Mouse (Mus musculus): ENCODE measurements around the gene Nrbp1. TPM values are rescaled to one million over a fixed set of nuclear protein-coding genes. Genes with fewer than 3 reads are reported as not detected.
A peak's percentile ranks its signal among the peaks of the same experiment; 100 is the strongest.
"Not testable (repeated sequence)": the region's sequence is repeated elsewhere in the genome, so short reads cannot be mapped to it uniquely, and the experiment has no call there.

Gene Nrbp1
- polyA plus RNA-seq, 1 experiment from 2014 or later, result 169 TPM

DNA sequence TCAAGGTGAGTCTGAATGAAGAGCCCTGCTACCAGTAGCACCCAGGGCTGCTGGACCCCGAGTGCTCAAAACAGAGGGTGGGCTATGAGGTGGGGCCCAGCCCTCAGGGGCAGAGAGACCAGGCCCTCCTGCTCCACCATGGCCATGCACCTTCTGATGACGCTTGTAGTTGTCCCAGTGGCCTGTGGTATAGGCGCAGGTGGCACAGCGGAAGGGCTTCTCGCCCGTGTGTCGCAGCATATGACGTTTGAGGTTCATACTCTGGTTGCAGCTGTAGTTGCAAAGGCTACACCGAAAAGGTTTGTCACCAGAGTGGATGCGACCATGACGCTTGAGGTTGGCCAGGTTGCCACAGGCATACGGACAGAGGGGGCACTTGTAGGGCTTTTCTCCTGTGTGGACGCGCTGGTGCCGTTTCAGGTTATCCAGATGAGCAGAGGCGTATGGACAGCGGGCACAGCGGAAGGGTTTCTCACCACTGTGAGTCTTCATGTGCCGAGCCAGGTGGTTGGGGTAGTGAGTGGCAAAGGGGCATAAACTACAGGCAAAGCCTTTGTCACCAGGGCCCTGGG, 41.3 kb upstream of the Nrbp1 start:
- Histone ChIP-seq H3K4me1 (peaks cover 30% of the 10 kb centered on the region), H3K9ac (no peak overlapping the region), H3K9me3 (peaks cover 4% of the 10 kb centered on the region), H3K27ac (no peak overlapping the region), H3K4me2 (no peak overlapping the region), H3K36me3 (replicated peaks) (peaks cover 72% of the 10 kb centered on the region), H3K4me3 (no peak overlapping the region), H3K27me3 (replicated peaks) (no peaks in the 10 kb centered on the region)
- ATAC-seq (replicated peaks), result no peak
- WGBS, result 94% methylated on average over 19 of the region's 19 CpGs

DNA sequence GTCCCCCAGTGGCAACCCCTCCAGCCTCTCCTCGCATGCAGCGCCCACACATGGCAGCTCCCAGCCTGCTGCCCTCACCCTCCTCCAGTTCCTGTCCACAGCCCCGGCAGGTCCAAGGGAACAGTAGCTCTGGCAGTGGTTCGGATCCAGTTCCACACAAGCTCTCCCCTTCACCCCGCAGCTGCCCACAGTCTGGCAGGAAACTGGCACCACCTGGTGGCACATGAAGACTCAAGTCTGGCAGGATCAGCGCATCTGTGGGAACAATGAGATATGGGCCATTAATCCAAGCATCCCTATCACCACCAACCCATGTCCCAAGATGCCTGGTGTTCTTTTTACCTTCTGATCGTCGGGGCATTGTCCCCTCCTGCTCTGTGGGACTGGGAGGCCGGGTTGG, 40.8 kb upstream of the Nrbp1 start:
- no peak for ATAC-seq (replicated peaks)
- Histone ChIP-seq H3K4me3 (0 out of 2 replicates have a peak overlapping the region, but pooled peaks have one; percentile 4), H3K27ac (no peak overlapping the region), H3K27me3 (replicated peaks) (no peaks in the 10 kb centered on the region), H3K4me2 (no peak overlapping the region), H3K36me3 (replicated peaks) (peaks cover 73% of the 10 kb centered on the region), H3K9me3 (peaks cover 4% of the 10 kb centered on the region), H3K9ac (no peak overlapping the region), H3K4me1 (peaks cover 27% of the 10 kb centered on the region)
- WGBS, result 85% methylated on average over 9 of the region's 9 CpGs

DNA sequence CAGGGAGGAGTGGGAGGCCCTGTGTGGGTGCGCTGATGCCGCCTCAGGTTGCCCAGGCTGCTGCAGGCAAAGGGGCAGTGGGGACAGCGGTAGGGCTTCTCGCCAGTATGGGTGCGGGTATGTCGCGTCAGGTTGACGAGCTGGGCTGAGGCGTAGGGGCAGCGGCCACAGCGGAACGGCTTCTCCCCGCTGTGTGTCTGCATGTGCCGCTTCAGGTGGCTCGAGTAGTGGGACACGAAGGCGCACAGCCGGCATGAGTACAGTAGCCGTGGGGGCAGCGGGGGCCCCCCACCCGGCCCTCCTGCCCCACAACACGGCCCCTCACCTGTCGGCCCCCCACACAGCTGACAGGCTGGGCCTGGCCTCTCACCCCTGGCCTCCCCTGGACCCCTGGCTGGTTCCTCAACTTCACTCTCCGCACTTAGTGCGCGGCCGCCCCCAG, 40.3 kb upstream of the Nrbp1 start:
- ATAC-seq (replicated peaks), result no peak
- peak overlapping the region; percentile 64 for H3K4me2 ChIP-seq
- H3K4me1 ChIP-seq, result peaks cover 27% of the 10 kb centered on the region
- H3K9me3 ChIP-seq, result peaks cover 4% of the 10 kb centered on the region
- WGBS, result 92% methylated on average over 27 of the region's 27 CpGs
- no peak overlapping the region for H3K27ac ChIP-seq
- peaks cover 74% of the 10 kb centered on the region for H3K36me3 ChIP-seq (replicated peaks)
- H3K9ac ChIP-seq, result no peak overlapping the region
- no peaks in the 10 kb centered on the region for H3K27me3 ChIP-seq (replicated peaks)
- 0 out of 2 replicates have a peak overlapping the region, but pooled peaks have one; percentile 4 for H3K4me3 ChIP-seq

DNA sequence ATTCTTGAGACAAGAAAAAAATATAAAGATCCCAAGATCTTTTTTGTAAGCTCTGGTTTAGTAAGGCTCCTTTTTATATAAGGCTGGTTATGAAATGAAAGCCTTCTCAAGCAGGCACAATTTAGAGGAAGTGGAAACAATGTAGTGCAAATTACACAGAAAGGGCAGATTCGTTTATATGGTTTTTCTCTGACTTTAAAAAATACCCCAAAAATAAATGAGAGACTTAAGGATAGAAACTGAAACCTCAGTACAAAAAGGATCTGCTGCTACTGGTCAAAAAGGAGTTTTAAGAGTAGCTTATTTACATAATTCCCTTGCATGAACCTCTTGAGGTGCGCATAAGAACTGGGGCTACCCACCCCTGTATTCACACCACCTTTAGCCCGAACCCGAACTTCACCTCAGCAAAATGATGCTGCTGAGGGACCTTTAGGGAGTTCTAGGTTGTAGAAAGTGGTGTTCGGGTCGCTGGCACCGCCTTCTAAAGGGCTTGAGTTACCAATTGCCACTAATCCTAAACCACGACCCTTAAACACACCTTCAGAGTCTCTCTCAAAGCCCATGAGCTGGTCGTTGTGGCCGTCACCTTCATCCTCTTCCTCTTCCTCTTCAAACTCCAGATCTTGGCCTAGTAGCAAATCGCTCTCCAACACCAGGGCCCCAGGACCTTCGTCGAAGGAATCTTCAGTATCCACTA, 39.5 kb upstream of the Nrbp1 start:
- no peak for ATAC-seq (replicated peaks)
- Histone ChIP-seq H3K4me1 (peaks cover 27% of the 10 kb centered on the region), H3K27ac (peak overlapping the region; percentile 85), H3K9ac (peak overlapping the region; percentile 92), H3K9me3 (peaks cover 4% of the 10 kb centered on the region), H3K27me3 (replicated peaks) (no peaks in the 10 kb centered on the region), H3K36me3 (replicated peaks) (peaks cover 71% of the 10 kb centered on the region), H3K4me2 (peak overlapping the region; percentile 64), H3K4me3 (peak overlapping the region; percentile 92)
- WGBS, result 19% methylated on average over 13 of the region's 13 CpGs

DNA sequence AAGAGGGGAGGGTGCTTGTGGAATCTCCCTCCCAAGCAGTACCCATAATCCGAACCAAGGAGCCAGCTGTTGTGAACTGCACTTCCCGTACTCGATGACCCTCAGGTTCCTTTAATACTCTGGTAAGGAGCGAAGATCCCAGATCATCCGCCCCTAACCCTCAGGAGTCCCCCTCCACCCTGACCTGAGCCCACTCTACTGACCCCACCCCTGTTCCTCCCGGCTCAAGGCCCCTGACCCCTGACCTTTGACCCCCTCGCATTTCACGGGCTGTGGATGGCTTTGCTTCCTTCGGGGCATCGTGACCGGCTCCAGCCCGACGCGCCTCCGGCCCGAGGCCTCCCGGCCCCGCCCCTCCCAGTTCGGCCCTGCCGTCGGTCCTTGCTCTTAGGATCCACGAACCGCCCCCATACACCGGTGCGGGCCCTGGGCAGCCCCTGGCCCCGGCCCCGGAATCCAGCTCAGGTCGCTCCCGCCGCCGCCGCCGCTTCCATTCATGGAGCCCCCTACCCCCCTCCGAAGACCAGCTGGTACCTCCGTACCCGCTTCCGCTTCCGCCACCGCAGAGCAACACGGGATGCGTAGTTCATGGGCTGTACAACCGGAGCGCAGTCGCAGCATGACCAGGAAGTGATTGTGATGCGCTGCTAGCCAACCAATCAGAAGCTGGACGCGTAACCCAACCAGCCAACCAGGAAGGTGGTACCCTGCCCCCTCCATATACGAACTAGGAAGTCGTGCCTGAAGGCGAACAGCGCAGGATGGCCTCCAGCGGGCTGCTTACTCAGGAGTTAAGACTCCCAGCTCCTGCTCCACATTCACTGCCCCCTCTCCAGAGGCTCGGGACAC, 38.7 kb upstream of the Nrbp1 start, which contains the start of gene Zfp513:
Gene Zfp513, minus strand, starts transcription at position 562 of the 849 bp plus-strand sequence.
- peaks cover 70% of the 10 kb centered on the region for H3K36me3 ChIP-seq (replicated peaks)
- no peaks in the 10 kb centered on the region for H3K27me3 ChIP-seq (replicated peaks)
- peak within 1 kb of the TSS; percentile 64 for H3K4me2 ChIP-seq
- peak within 1 kb of the TSS; percentile 85 for H3K27ac ChIP-seq
- ATAC-seq (replicated peaks), result peak; percentile 97
- peak within 1 kb of the TSS; percentile 92 for H3K4me3 ChIP-seq
- peaks cover 4% of the 10 kb centered on the region for H3K9me3 ChIP-seq
- H3K4me1 ChIP-seq, result peaks cover 27% of the 10 kb centered on the region
- WGBS, result under 1% methylated on average over 53 of the region's 53 CpGs
- peak within 1 kb of the TSS; percentile 92 for H3K9ac ChIP-seq

DNA sequence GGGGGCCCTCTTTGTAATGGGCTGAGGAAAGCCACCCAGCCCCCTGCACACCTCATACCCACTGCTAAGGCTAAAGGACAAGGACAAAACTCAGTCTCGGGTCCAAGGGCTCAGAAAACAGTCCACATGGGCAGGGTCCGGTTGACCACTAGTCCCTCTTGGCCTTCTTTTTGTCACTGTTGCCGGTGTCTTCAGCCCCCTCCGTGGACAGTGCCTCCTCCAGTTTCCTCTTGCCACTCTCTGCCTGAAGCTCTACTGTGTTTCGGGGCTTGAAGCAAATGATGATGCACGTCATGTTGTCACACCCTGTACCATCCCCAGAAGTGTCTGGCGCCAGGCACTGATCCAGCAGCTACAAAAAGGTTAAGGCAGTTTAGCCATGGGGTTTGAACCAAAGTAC, 37.7 kb upstream of the Nrbp1 start:
- Histone ChIP-seq H3K27ac (peak overlapping the region; percentile 81), H3K36me3 (replicated peaks) (peaks cover 65% of the 10 kb centered on the region), H3K4me3 (peak overlapping the region; percentile 92), H3K9ac (no peak overlapping the region), H3K4me1 (peaks cover 27% of the 10 kb centered on the region), H3K9me3 (peaks cover 4% of the 10 kb centered on the region), H3K27me3 (replicated peaks) (no peaks in the 10 kb centered on the region), H3K4me2 (peak overlapping the region; percentile 64)
- 83% methylated on average over 7 of the region's 7 CpGs for WGBS
- no peak for ATAC-seq (replicated peaks)

DNA sequence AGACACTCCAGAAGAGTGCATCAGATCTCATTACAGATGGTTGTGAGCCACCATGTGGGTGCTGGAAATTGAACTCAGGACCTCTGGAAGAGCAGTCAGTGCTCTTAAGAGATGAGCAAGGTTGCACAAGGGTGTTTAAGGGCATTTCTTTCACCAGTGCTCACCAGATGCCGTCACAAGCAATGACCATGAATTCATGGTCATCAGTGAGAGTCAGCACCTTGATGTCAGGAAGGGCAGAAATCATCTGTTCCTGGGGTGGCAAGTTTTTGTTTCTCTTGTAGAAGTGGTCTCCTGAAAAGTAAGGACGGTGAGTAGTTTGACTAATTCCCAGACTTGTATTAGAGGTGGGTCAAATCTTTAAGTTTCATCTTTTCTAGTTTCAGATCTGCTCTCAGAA, 36.8 kb upstream of the Nrbp1 start:
- H3K27ac ChIP-seq, result no peak overlapping the region
- H3K36me3 ChIP-seq (replicated peaks), result peaks cover 56% of the 10 kb centered on the region
- H3K4me2 ChIP-seq, result no peak overlapping the region
- no peak overlapping the region for H3K4me3 ChIP-seq
- no peak overlapping the region for H3K9ac ChIP-seq
- H3K4me1 ChIP-seq, result peaks cover 27% of the 10 kb centered on the region
- peaks cover 4% of the 10 kb centered on the region for H3K9me3 ChIP-seq
- H3K27me3 ChIP-seq (replicated peaks), result no peaks in the 10 kb centered on the region
- WGBS, result 92% methylated on average over 2 of the region's 2 CpGs
- no peak for ATAC-seq (replicated peaks)

DNA sequence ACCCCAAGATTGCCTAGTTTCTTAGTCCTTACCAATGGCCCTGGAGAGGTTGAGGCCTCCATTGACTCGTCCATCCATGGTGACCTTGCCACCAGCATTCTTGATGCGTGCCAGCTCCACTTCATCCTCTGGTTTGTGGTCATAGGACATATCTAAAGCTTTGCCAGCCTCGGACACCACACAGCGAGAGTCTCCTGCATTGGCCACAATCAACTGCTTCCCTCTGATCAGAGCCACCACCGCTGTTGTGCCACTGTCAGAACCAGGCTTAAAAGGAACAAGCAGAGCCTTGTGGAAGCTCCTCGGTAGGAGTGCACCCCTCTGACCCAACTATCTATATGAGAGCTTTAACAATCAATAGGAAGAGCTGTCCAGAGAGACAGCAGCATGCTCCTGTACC, 36.2 kb upstream of the Nrbp1 start:
- WGBS, result 95% methylated on average over 6 of the region's 6 CpGs
- no peak for ATAC-seq (replicated peaks)
- H3K9ac ChIP-seq, result no peak overlapping the region

DNA sequence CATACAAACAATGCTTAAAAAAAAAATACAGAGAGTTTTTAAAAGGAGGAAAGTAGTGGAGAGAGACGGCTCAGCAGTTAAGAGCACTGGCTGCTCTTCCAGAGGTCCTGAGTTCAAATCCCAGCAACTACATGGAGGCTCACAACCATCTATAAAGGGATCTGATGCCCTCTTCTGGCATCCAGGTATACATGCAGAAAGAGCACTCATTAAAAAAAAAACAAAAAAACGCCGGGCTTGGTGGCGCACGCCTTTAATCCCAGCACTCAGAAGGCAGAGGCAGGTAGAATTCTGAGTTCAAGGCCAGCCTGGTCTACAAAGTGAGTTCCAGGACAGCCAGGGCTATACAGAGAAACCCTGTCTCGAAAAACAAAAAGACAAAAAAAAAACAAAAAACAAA, 24.1 kb upstream of the Nrbp1 start:
- H3K27ac ChIP-seq; H3K36me3 ChIP-seq (replicated peaks); H3K4me3 ChIP-seq; H3K4me2 ChIP-seq; H3K9ac ChIP-seq; ATAC-seq (replicated peaks); H3K27me3 ChIP-seq (replicated peaks); H3K9me3 ChIP-seq: not testable (repeated sequence)
- WGBS, result 88% methylated on average over 6 of the region's 6 CpGs
- H3K4me1 ChIP-seq, result peaks cover 18% of the 10 kb centered on the region

More for the DNA sequence above, 36.2 kb upstream of the Nrbp1 start:
- H3K4me3 ChIP-seq, result no peak overlapping the region
- H3K36me3 ChIP-seq (replicated peaks), result peaks cover 50% of the 10 kb centered on the region
- H3K27ac ChIP-seq, result no peak overlapping the region
- no peaks in the 10 kb centered on the region for H3K27me3 ChIP-seq (replicated peaks)
- no peak overlapping the region for H3K4me2 ChIP-seq
- peaks cover 4% of the 10 kb centered on the region for H3K9me3 ChIP-seq
- peaks cover 27% of the 10 kb centered on the region for H3K4me1 ChIP-seq

DNA sequence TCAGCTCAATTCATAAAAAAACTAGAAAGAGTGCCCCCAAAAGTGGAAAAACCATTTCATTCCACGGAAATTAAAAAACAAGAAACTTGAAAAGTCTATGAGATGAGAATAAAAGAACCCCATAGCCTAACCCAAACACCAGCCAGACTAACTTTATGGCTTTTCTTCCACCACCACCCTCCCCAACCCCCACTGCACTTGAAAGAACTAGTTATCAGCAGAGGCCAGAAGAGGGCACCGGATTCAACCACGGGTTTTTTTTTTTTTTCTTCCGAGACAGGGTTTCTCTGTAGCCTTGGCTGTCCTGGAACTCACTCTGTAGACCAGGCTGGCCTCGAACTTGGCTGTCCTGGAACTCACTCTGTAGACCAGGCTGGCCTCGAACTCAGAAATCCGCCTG, 22.4 kb upstream of the Nrbp1 start:
- no peak for ATAC-seq (replicated peaks)
- H3K4me1 ChIP-seq, result peaks cover 25% of the 10 kb centered on the region
- peak overlapping the region; percentile 64; the same call in 1 of the 2 replicates for H3K4me2 ChIP-seq
- 76% methylated on average over 7 of the region's 7 CpGs for WGBS
- H3K4me3 ChIP-seq, result no peak overlapping the region
- no peaks in the 10 kb centered on the region for H3K27me3 ChIP-seq (replicated peaks)
- no peaks in the 10 kb centered on the region for H3K9me3 ChIP-seq
- H3K36me3 ChIP-seq (replicated peaks), result no peaks in the 10 kb centered on the region
- H3K27ac ChIP-seq, result no peak overlapping the region
- no peak overlapping the region for H3K9ac ChIP-seq

DNA sequence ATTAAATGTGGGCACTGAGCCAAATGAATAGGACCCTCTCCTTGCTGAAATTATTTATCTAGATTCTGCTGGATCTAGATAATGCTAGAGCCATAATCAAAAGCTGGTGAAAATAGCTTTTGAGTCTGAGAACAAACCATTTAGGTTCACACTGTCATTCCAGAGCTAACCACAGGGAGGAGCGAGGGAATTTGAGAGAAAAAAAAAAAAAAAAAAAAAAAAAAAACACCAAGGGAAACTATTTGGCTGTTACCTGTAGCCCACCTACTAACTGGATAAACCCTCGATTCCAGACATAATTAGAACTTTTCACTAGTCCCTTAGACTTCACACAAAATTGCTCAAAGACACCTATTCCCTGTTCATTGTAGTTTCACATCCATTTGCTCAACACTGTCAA, 21.6 kb upstream of the Nrbp1 start:
- no peaks in the 10 kb centered on the region for H3K36me3 ChIP-seq (replicated peaks)
- peak overlapping the region; percentile 64 for H3K4me2 ChIP-seq
- H3K4me1 ChIP-seq, result peaks cover 25% of the 10 kb centered on the region
- peak overlapping the region; percentile 15; the same call in 1 of the 2 replicates for H3K9ac ChIP-seq
- H3K27ac ChIP-seq, result no peak overlapping the region
- no peaks in the 10 kb centered on the region for H3K9me3 ChIP-seq
- no peaks in the 10 kb centered on the region for H3K27me3 ChIP-seq (replicated peaks)
- 3% methylated on average over 2 of the region's 2 CpGs for WGBS
- no peak for ATAC-seq (replicated peaks)
- H3K4me3 ChIP-seq, result peak overlapping the region; percentile 92

DNA sequence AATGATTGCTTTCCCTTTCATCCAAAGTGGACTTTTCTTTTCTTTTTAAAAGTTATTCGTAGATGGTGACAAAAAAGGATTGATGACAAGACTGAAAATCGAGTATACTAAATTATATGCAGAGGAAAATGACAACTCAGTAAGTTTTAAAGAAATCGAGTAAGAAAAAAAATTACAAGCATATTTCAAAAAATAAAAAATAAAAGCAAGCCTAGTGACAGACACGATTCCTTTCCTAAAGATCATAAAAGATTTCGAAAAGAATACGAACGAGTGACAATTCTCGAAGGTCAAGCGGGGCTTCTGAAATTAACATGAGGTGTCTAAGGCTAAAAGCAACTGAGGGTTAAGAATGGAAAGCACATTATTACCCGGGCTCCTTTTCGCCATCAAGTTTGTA, 21.2 kb upstream of the Nrbp1 start:
- Histone ChIP-seq H3K36me3 (replicated peaks) (no peaks in the 10 kb centered on the region), H3K9ac (peak overlapping the region; percentile 87), H3K27me3 (replicated peaks) (no peaks in the 10 kb centered on the region), H3K4me1 (peaks cover 25% of the 10 kb centered on the region), H3K9me3 (no peaks in the 10 kb centered on the region), H3K4me2 (peak overlapping the region; percentile 64), H3K4me3 (peak overlapping the region; percentile 92), H3K27ac (peak overlapping the region; percentile 96)
- 2% methylated on average over 11 of the region's 11 CpGs for WGBS
- no peak for ATAC-seq (replicated peaks)

Measured in midbrain, embryonic 15.5 days (tissue).